Mouse (Mus musculus): Measurements from ENCODE around the gene Fam24b. TPM values are rescaled to one million over a fixed set of nuclear protein-coding genes. Genes with fewer than 3 reads are reported as not detected.

Fam24b gene
- polyA plus RNA-seq, 1 experiment: not detected

- no peak overlapping the region for H3K4me3 ChIP-seq (ENCODE audit: insufficient read depth, low read length)
- no peaks in the 10 kb centered on the region for H3K4me1 ChIP-seq (ENCODE audit: control insufficient read depth, insufficient read depth, low read length)
- TF ChIP-seq POLR2A (IDR thresholded peaks at IDR 0.05; ENCODE audit: extremely low read depth, insufficient read depth, low read length) (no peak), CTCF (IDR thresholded peaks at IDR 0.05; ENCODE audit: extremely low read depth, insufficient read depth, low read length) (no peak)
- no peak overlapping the region for H3K27ac ChIP-seq (ENCODE audit: insufficient read depth, low read length)
Observed at GRCm38 (mm10) chr7:131345856-131346541, 16.7 kb upstream of the Fam24b start.

- Histone ChIP-seq H3K4me3 (ENCODE audit: insufficient read depth, low read length) (no peak overlapping the region), H3K4me1 (ENCODE audit: control insufficient read depth, insufficient read depth, low read length) (no peaks in the 10 kb centered on the region), H3K27ac (ENCODE audit: insufficient read depth, low read length) (no peak overlapping the region)
- TF ChIP-seq CTCF (IDR thresholded peaks at IDR 0.05; ENCODE audit: extremely low read depth, insufficient read depth, low read length) (no peak), POLR2A (IDR thresholded peaks at IDR 0.05; ENCODE audit: extremely low read depth, insufficient read depth, low read length) (no peak)
Observed at GRCm38 (mm10) chr7:131337502-131338068, 8.3 kb upstream of the Fam24b start.

DNA sequence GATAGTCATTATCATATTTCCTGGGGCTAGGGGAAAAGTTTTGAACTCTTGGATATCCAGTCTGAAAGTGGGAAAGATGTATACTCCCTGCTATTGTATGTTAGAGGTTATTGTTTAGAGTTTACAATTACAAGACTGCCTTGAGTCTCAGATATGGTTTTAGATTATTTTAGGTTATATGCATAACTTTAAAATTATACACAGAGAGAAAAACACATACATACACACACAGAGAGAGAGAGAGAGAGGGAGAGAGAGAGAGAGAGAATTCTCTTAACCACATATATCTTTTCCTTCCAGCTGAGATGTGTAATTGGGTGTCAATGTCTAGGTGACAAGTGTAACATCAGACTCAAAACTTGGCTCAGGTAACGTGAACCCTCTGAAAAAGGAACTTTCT lies 4.2 kb upstream of the Fam24b start, which contains the start of gene Fam24a:
TSS of gene Fam24a (plus strand) at position 301 of the 400 bp plus-strand sequence.
- no peaks in the 10 kb centered on the region for H3K4me1 ChIP-seq (ENCODE audit: control insufficient read depth, insufficient read depth, low read length)
- H3K4me3 ChIP-seq (ENCODE audit: insufficient read depth, low read length): no peak within 1 kb of the TSS
- TF ChIP-seq POLR2A (IDR thresholded peaks at IDR 0.05; ENCODE audit: extremely low read depth, insufficient read depth, low read length) (no peak), CTCF (IDR thresholded peaks at IDR 0.05; ENCODE audit: extremely low read depth, insufficient read depth, low read length) (no peak)
- no peak within 1 kb of the TSS for H3K27ac ChIP-seq (ENCODE audit: insufficient read depth, low read length)

GRCm38 (mm10) chr7:131331688-131332087 lies 2.4 kb upstream of the Fam24b start:
- no peak overlapping the region for H3K4me3 ChIP-seq (ENCODE audit: insufficient read depth, low read length)
- H3K4me1 ChIP-seq (ENCODE audit: control insufficient read depth, insufficient read depth, low read length): no peaks in the 10 kb centered on the region
- TF ChIP-seq CTCF (IDR thresholded peaks at IDR 0.05; ENCODE audit: extremely low read depth, insufficient read depth, low read length) (no peak), POLR2A (IDR thresholded peaks at IDR 0.05; ENCODE audit: extremely low read depth, insufficient read depth, low read length) (no peak)
- no peak overlapping the region for H3K27ac ChIP-seq (ENCODE audit: insufficient read depth, low read length)

DNA sequence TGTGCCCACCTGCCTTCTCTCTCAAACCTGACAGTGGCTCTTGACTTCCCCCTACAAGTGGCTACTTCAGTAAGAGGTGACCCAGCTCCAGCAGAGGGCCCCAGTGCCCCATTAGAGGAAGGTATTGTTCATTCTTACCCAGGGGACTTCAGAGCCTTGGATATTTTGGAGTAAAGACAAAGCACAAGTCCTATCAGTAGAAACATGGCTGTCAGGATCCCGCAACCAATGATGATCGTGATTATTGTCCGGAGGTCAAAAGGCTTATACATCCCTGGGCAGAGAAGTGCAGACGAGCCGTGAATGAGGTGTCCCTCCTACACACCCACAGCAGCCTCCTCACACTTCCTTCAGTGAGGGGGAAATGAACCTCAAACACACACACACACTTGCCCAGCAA lies 2.3 kb downstream of the Fam24b start:
- no peak overlapping the region for H3K27ac ChIP-seq (ENCODE audit: insufficient read depth, low read length)
- no peaks in the 10 kb centered on the region for H3K4me1 ChIP-seq (ENCODE audit: control insufficient read depth, insufficient read depth, low read length)
- H3K4me3 ChIP-seq (ENCODE audit: insufficient read depth, low read length): no peak overlapping the region
- no peak for TF ChIP-seq CTCF (IDR thresholded peaks at IDR 0.05; ENCODE audit: extremely low read depth, insufficient read depth, low read length)
- TF ChIP-seq POLR2A (IDR thresholded peaks at IDR 0.05; ENCODE audit: extremely low read depth, insufficient read depth, low read length): no peak

- Histone ChIP-seq H3K27ac (ENCODE audit: insufficient read depth, low read length) (no peak within 1 kb of the TSS), H3K4me1 (ENCODE audit: control insufficient read depth, insufficient read depth, low read length) (no peaks in the 10 kb centered on the region), H3K4me3 (ENCODE audit: insufficient read depth, low read length) (no peak within 1 kb of the TSS)
- TF ChIP-seq POLR2A (IDR thresholded peaks at IDR 0.05; ENCODE audit: extremely low read depth, insufficient read depth, low read length) (no peak), CTCF (IDR thresholded peaks at IDR 0.05; ENCODE audit: extremely low read depth, insufficient read depth, low read length) (no peak)
Observed at GRCm38 (mm10) chr7:131322192-131322591, 7.1 kb downstream of the Fam24b start, which contains the start of gene Cuzd1. Gene Cuzd1, minus strand, starts transcription at chr7:131322292.

DNA sequence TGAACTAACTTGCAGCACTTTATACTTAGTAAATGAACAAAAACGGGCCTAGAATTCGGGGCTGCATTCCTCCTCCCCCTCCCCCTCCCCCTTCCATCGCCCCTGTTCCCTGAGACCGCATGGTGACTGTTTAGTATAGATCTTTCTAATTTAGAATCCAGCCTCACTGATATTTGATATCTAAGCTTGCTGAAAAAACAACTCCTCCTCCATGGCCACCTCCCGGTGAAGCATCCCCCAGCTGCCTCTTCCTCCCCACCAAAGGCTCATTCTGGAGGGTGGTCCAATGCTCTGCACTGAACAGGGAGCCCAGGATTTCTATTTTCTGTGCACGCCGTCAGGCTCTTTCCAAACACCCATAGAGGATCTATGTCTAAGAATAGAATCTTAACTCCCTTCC lies 11.0 kb downstream of the Fam24b start:
- no peak overlapping the region for H3K4me3 ChIP-seq (ENCODE audit: insufficient read depth, low read length)
- no peak for TF ChIP-seq POLR2A (IDR thresholded peaks at IDR 0.05; ENCODE audit: extremely low read depth, insufficient read depth, low read length)
- TF ChIP-seq CTCF (IDR thresholded peaks at IDR 0.05; ENCODE audit: extremely low read depth, insufficient read depth, low read length): no peak

DNA sequence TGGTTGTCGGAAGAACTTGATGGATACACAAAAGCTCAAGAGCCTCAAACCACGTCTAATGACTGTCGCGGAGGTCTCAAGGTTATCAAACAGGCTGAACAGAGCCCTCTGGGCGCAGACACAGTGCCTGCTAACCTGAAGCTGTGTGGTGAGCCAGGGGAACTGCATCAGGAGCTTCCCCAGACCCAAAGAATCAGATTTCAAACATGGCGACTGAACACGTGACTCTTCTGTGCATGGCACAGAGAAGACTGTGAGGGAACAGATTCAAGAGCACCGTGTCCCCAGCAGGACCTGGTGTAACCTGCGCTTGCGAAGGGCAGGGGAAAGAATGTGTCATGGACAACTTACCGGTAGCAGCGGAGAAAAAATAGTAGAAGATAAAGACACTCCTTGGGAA lies 11.7 kb downstream of the Fam24b start:
- H3K27ac ChIP-seq (ENCODE audit: insufficient read depth, low read length): no peak overlapping the region
- H3K4me1 ChIP-seq (ENCODE audit: control insufficient read depth, insufficient read depth, low read length): no peaks in the 10 kb centered on the region
- TF ChIP-seq CTCF (IDR thresholded peaks at IDR 0.05; ENCODE audit: extremely low read depth, insufficient read depth, low read length): no peak
- no peak for TF ChIP-seq POLR2A (IDR thresholded peaks at IDR 0.05; ENCODE audit: extremely low read depth, insufficient read depth, low read length)
- no peak overlapping the region for H3K4me3 ChIP-seq (ENCODE audit: insufficient read depth, low read length)

More for the DNA sequence above, 11.0 kb downstream of the Fam24b start:
- Histone ChIP-seq H3K4me1 (ENCODE audit: control insufficient read depth, insufficient read depth, low read length) (no peaks in the 10 kb centered on the region), H3K27ac (ENCODE audit: insufficient read depth, low read length) (no peak overlapping the region)

GRCm38 (mm10) chr7:131314493-131314892 lies 14.8 kb downstream of the Fam24b start:
- Histone ChIP-seq H3K4me3 (ENCODE audit: insufficient read depth, low read length) (no peak overlapping the region), H3K27ac (ENCODE audit: insufficient read depth, low read length) (no peak overlapping the region), H3K4me1 (ENCODE audit: control insufficient read depth, insufficient read depth, low read length) (no peaks in the 10 kb centered on the region)
- TF ChIP-seq CTCF (IDR thresholded peaks at IDR 0.05; ENCODE audit: extremely low read depth, insufficient read depth, low read length) (no peak), POLR2A (IDR thresholded peaks at IDR 0.05; ENCODE audit: extremely low read depth, insufficient read depth, low read length) (no peak)

- no peak overlapping the region for H3K27ac ChIP-seq (ENCODE audit: insufficient read depth, low read length)
- TF ChIP-seq POLR2A (IDR thresholded peaks at IDR 0.05; ENCODE audit: extremely low read depth, insufficient read depth, low read length) (no peak), CTCF (IDR thresholded peaks at IDR 0.05; ENCODE audit: extremely low read depth, insufficient read depth, low read length) (no peak)
- H3K4me1 ChIP-seq (ENCODE audit: control insufficient read depth, insufficient read depth, low read length): no peaks in the 10 kb centered on the region; the same call in 1 of the 2 replicates
- H3K4me3 ChIP-seq (ENCODE audit: insufficient read depth, low read length): no peak overlapping the region
Observed at GRCm38 (mm10) chr7:131306733-131307132, 22.6 kb downstream of the Fam24b start.

All from cortical plate, adult 2 months (tissue).